Mouse (Mus musculus) thymus, adult 2 months (tissue): Measurements from ENCODE around the gene Qrich2. TPM values are rescaled to one million over a fixed set of nuclear protein-coding genes. Genes with fewer than 3 reads are reported as not detected.
A peak's percentile ranks its signal among the peaks of the same experiment; 100 is the strongest.
"Not testable (repeated sequence)": the region's sequence is repeated elsewhere in the genome, so short reads cannot be mapped to it uniquely, and the experiment has no call there.

ENCODE experiments used
- DNase-seq: peaks from one replicate; pipeline ENCODE4 v3.0.0; 2021
- H3K27ac ChIP-seq: fragments of 200-500 bp; 2 replicates; pipeline ENCODE4 v1.5.1; 2012; ENCODE audit warnings: low read length, control low read depth; ENCODE audit not compliant: control insufficient read depth, insufficient read depth
- H3K27me3 ChIP-seq: fragments of 200-500 bp; 2 replicates; pipeline ENCODE4 v1.6.1; 2012; ENCODE audit warnings: mild to moderate bottlenecking, low read length, moderate library complexity, mixed read lengths; ENCODE audit not compliant: control insufficient read depth, insufficient read depth
- H3K36me3 ChIP-seq: fragments of 200-500 bp; 2 replicates; pipeline ENCODE4 v1.6.1; 2012; ENCODE audit warnings: mild to moderate bottlenecking, low read length, moderate library complexity; ENCODE audit not compliant: control insufficient read depth, insufficient read depth
- H3K4me1 ChIP-seq: fragments of 200-500 bp; replicated peaks from 2 replicates; pipeline ENCODE4 v1.6.1; 2012; ENCODE audit warnings: low read length; ENCODE audit not compliant: control insufficient read depth, insufficient read depth
- H3K4me3 ChIP-seq: fragments of 200-500 bp; 2 replicates; pipeline ENCODE4 v1.5.1; 2012; ENCODE audit warnings: mild to moderate bottlenecking, low read length, control low read depth, moderate library complexity; ENCODE audit not compliant: control insufficient read depth, insufficient read depth
- CTCF ChIP-seq: fragments of 200-500 bp; IDR thresholded peaks from 2 replicates; pipeline ENCODE4 v1.5.1; 2012; ENCODE audit warnings: mild to moderate bottlenecking, control low read depth, low read length, moderate library complexity, borderline replicate concordance; ENCODE audit not compliant: control insufficient read depth, poor library complexity, insufficient read depth; ENCODE audit errors: extremely low read depth
- POLR2A ChIP-seq: fragments of 200-500 bp; IDR thresholded peaks from 2 replicates; pipeline ENCODE4 v1.6.1; 2012; ENCODE audit warnings: mild to moderate bottlenecking, low read length, control low read depth, moderate library complexity; ENCODE audit not compliant: control insufficient read depth, poor library complexity, insufficient read depth; ENCODE audit errors: extremely low read depth
- WGBS: fragments of 180-500 bp; shearing (Covaris S2); methylation state at CpG from one replicate; pipeline ENCODE4 v1.1.7; 2018; 5-methylcytosine and 5-hydroxymethylcytosine counted together
- polyA plus RNA-seq: library from polyadenylated mRNA; depleted of rRNA; stranded (reverse); fragments of >200 nt; gene quantifications from 2 replicates; pipeline ENCODE4 v1.2.3, GENCODE M21; 2012

Gene Qrich2
- polyA plus RNA-seq, 1 experiment: 0.24 TPM

DNA sequence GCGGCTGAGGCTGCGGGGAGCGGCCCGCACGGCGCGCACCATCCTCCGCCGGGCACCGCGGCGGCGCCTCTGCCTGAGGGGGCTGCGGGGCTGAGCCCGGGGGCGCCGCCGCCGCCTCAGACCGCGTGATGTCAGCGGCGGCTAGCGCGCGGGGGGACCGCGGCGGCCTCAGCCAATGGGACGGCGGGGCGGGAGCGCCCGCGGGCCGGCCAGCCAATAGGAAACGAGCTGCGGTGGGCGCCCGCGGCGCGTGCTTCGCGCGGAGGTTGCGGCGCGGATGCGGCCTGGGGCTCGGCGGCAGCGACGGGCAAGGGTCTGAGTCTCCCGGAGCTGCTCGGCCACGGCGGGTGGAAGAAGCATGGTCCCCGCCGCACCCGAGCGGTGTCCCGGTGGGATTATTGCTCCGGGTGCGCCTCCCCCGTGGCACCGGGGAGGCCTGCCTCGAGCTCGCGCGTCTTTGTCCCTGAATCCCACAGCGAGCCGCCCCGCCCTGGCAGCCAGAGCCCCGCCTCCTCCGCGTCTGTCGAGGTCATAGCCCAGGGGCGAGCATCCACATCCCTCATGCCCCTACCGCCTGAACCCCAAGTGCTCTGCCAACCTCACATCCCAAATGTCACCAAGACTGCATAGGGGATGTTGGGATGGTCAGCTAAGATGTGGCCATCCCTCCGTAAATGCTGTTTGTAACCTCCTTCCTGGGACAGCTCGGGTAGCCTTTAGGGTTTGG, 53.0 kb downstream of the Qrich2 start, which contains the start of gene Rnf157:
Gene Rnf157, minus strand, starts transcription at position 129 of the 727 bp plus-strand sequence.
- TF ChIP-seq POLR2A (peak; percentile 35; the same call in 1 of the 2 replicates), CTCF (peak; percentile 40; the same call in 1 of the 2 replicates)
- Histone ChIP-seq H3K36me3 (no peaks in the 10 kb centered on the region), H3K27me3 (no peaks in the 10 kb centered on the region), H3K27ac (no peak within 1 kb of the TSS), H3K4me3 (peak within 1 kb of the TSS; percentile 60), H3K4me1 (peaks cover 13% of the 10 kb centered on the region)
- peak; percentile 85 for DNase-seq
- WGBS: 5% methylated on average over 82 of the region's 82 CpGs

GRCm38 (mm10) chr11:116412028-116412827, 53.8 kb downstream of the Qrich2 start:
- Histone ChIP-seq H3K4me3 (peak overlapping the region; percentile 60), H3K27me3 (no peaks in the 10 kb centered on the region), H3K27ac (no peak overlapping the region), H3K36me3 (no peaks in the 10 kb centered on the region), H3K4me1 (peaks cover 9% of the 10 kb centered on the region)
- peak; percentile 27 for DNase-seq
- no peak for TF ChIP-seq CTCF
- under 1% methylated on average over 75 of the region's 76 CpGs for WGBS

GRCm38 (mm10) chr11:116411582-116411981, 54.5 kb downstream of the Qrich2 start:
- Histone ChIP-seq H3K4me1 (peaks cover 9% of the 10 kb centered on the region), H3K4me3 (no peak overlapping the region), H3K27me3 (no peaks in the 10 kb centered on the region), H3K36me3 (no peaks in the 10 kb centered on the region), H3K27ac (no peak overlapping the region)
- 73% methylated on average over 6 of the region's 6 CpGs for WGBS
- TF ChIP-seq CTCF (no peak), POLR2A (no peak)
- no peak for DNase-seq

DNA sequence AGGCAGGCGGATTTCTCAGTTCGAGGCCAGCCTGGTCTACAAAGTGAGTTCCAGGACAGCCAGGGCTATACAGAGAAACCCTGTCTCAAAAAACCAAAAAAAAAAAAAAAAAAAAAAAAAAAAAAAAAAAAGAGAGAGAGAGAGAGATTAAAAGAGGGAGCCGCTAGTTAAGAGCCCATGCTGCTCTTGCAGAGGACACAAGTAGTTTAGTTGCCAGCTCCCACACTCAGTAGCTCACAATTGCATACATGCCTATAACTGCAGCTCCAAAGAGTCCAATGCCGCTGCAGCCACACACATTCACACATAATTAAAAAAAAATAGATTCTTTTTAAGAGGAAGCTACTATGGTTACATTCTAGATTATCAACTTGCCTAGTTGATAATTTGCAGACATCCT, 55.6 kb downstream of the Qrich2 start:
- not testable (repeated sequence) for H3K36me3 ChIP-seq, H3K27ac ChIP-seq, DNase-seq, H3K4me3 ChIP-seq, H3K27me3 ChIP-seq
- peaks cover 13% of the 10 kb centered on the region for H3K4me1 ChIP-seq
- 91% methylated on average over 4 of the region's 4 CpGs for WGBS

GRCm38 (mm10) chr11:116409008-116409407, 57.0 kb downstream of the Qrich2 start:
- H3K4me1 ChIP-seq: peaks cover 13% of the 10 kb centered on the region
- no peak overlapping the region for H3K27ac ChIP-seq
- no peaks in the 10 kb centered on the region for H3K27me3 ChIP-seq
- H3K36me3 ChIP-seq: no peaks in the 10 kb centered on the region
- WGBS: 97% methylated on average over 3 of the region's 3 CpGs
- no peak overlapping the region for H3K4me3 ChIP-seq
- no peak for DNase-seq
- TF ChIP-seq POLR2A (no peak), CTCF (no peak)

DNA sequence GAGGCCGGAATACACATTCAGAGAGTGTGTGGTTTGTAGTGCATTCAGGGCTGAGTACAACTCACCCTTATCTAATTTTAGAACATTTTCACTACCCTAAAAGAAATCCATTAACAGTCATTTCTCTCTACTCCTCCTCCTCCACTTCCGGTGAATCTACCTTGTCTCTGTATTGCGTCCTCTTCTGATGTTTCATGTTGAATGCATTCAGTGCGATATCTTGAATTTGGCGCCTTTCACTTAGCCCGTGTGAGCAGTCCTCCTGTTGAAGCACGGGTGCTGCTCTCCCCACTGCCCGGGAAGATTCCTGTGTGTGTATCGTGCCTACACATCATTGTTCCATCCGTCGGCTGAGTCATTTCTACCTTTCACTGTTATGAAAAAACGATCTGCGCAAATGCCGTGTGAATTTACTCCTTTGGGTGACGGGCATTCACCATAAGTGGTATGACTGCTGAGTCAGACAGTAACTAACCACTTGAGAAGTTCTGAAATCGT, 59.8 kb downstream of the Qrich2 start:
- Histone ChIP-seq H3K27ac (no peak overlapping the region), H3K4me1 (peaks cover 6% of the 10 kb centered on the region; the same call in 1 of the 2 replicates), H3K4me3 (peak overlapping the region; percentile 18; the same call in 1 of the 2 replicates), H3K27me3 (no peaks in the 10 kb centered on the region), H3K36me3 (no peaks in the 10 kb centered on the region)
- 44% methylated on average over 16 of the region's 16 CpGs for WGBS
- DNase-seq: no peak
- no peak for TF ChIP-seq POLR2A
- no peak for TF ChIP-seq CTCF
